Mouse (Mus musculus): ENCODE measurements around the gene Stard3.

Gene Stard3

DNA sequence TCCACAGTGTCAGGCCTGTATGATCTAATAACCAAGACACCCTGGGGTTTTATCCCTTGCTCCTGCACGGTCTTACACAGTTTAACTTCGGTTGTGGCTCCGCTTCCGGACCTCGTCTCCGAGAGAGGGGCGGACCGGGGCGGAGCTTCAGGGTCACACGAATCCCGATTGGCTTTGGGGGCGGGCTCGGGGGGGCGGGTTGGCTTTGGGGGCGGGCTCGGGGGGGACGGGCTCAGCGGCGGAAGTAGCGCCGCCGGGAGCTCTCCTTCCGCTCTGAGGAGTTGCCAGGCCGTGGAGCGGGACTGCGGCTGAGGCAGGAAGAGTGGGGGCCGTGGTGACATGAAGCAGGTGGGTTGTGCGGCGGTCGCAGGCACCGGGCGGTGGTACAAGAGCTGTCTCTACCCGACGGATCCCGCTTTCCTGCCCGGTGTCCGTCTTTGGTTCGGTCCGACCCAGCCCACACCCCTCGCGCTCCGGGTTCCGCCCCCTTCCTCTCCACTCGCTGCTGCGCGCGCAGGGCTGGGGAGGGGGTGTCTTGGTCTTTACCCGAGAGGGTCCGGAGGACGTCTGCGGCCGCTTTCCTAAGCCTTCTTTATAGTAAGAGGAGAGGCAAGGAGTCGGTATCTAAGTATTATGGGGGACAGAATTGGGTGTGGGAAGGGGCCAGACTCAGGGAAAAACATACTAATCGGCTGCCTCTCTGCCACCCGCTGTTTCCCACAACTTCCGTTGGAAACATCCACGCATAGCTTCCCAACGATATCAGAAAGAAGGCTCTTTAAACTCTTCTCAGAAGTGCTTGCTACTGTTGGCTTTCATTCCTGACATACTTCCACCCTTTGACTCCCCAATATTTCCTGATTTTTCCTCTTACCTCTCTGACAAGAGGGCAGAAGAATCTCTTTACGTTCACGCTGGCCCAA, at the start of gene Stard3:
TSS of gene Stard3 (plus strand) at position 208 of the 923 bp plus-strand sequence.
- peak; percentile 83 for DNase-seq (ENCODE audit: low spot score)

DNA sequence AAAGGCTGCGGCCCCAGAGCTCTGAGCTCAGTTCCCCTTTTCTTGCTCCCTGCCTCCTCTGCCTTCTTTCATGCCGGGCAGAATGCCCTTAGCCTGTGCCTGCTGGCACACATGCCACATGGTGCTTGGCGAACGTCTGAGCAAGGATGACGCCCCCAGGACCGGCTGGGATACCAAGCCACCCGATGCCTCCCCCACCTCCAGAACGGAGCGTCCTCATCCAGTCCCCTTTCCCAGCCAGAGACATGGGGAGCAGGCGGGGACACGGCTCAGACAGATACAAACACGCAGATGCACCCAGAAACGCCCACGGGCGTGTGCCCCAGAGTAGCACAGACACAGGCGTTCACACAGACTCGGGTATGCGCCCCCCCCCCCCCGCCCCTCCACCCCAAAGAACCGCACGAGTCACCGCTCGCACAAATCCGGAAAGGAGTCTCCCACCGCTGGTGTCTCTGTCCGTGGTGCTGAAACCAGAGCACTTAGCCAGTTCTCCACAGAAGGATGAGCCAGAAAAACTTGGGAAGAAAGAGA, 44.3 kb upstream of the Stard3 start:
- peak; percentile 74 for DNase-seq (ENCODE audit: low spot score)

- DNase-seq (ENCODE audit: low spot score) = no peak
These were observed 40.7 kb upstream of the Stard3 start for GRCm38 (mm10) chr11:98317479-98317878.

DNA sequence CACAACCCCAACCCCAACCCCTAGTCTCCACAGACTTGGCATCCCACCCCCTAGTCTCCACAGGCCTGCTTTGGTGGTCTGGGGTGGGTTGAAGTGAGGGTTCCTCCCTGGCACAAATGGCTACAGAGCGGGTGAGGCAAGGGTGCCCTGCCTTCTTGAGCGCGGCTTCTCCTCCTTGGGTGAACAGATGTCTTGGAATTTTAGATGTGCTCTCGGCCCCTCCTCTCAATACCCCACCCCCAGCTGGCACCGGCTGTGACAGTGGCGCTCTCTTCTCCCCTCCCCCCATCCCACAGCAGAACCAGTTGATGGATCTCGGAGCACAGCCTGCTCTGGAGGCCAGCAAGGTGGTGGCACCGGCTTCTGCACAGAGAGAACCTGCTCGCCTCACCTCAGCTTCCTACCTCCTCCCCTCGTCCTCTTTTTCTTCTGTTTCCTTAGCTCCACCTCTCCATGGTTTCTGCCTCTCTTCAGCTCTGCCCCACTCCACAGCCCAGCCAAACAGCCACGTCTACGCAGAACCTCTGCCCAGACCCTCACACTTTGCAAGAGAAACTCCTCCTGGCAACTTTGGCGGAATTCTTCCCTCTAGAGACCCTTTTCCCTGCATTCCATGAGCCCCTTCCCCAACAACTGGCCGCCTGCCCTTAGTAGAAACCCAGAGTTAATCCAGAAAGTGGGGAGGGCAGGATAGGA, 39.6 kb upstream of the Stard3 start:
- no peak for DNase-seq (ENCODE audit: low spot score)

DNA sequence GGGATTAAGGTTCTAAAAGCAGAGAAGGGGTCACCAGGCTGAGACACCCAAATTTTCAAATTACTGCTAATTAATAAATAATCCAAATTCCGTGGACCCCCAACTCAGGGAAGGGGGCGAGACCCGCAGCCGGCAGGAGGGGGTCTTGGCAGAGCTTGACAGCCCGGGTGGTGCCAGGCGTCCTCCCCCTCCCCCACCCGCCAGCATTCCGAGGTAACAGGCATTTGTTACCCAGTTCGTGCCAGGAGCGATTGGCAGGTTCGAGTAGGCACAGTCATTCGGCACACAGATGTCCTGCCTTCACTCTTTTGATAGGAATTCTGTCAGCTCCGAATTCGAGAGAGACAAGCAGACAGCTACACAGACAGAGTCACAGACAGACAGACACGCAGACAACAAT, 39.0 kb upstream of the Stard3 start:
- DNase-seq (ENCODE audit: low spot score) = no peak

DNA sequence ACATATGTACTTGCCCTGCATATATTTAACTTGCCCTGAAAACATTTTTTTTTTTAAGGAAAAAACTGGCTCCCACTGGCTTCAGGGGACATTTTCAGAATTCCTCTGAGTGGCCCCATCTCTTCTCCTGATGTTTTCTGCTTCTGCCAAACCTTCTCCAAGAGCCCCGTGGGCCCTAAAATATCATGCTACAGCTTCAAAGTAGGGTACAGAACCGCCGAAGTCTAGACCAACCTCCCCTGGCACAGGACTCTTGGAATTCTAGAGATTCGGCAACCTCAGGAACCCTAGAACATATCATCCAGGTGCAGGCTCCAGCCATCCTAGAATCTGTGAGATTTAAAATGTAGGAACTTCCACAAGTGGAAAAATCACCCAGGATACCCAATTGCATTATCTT, 38.6 kb upstream of the Stard3 start:
- no peak for DNase-seq (ENCODE audit: low spot score)

DNA sequence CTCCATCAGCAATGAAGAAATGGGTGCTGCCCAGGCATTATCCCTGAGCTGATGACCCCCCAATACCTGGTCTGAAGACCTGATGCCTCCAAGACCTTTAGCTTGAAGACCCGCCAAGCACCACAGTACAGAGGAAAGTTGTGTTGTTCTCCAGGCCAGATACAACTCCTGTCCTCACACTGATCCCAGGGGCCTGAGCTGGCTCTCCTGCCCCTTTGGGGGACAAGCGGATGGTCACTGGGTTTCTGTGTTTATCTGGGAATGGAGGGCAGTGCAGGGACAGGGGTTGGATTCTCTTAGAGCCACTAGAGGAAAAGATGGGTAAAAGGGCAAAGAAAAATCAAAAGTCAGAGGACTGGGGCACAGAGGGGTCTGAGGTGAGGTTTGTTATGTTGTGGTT, 38.2 kb upstream of the Stard3 start:
- DNase-seq (ENCODE audit: low spot score) = no peak

DNA sequence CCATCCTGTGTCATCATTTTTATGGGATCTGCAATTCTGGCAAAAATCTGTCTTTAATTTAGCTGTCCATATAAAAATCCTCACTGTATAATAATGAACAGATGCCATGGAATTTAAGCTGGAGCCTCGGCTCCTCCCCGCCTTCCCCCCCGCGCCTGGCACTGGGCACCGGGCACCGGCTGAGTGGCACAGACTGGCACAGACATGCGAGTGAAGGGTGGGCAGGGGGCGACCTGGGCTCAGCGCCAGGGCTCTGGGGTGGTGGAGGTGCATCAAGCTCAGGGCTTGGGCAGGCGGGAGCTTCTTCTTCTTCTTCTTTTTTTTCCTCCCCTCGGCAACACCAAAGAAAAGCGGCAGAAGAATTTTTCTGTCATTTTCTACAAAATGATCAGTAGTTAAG, 37.8 kb upstream of the Stard3 start:
- DNase-seq (ENCODE audit: low spot score) = no peak

DNA sequence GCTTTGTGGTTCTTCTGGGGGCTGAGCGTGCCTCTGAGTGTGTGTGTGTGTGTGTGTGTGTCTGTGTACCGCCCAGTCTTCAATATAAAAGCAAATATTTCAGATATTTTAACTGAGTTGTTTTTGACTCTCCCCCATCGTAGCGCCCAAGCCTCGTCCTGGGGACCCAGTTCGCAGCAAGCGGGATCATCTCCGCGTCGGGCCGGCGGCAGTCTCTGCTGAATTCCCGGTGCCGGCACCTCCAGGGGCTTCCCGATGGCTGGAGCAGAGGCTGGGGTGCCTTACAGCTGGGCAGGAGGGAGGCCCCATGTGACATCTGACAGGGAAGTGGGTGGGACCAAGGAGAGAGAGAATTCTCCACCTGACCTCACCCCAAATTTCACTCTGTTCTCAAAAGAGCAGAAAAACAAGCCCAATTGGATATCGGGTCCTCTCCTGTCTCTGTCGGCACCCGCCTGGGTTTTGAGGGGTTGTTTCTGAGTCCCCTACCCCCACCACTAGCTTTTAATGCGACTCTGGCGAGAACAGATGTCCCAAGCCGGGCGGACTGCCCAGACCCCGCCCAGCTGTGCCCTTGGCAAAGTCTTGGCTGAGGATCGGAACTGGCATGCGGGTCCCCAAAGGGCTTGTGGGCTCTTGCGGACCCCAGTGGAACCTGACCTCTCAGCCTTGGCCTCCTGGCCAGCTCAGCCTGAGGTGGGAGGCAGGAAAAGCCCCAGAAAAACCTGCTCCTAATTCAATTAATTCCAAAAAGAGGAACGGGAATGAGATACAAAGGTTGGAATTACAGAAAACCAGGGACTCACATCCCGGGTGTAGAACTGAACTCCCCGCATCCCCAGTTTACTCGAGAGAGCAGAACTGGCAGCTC, 37.1 kb upstream of the Stard3 start:
- DNase-seq (ENCODE audit: low spot score) = no peak

DNA sequence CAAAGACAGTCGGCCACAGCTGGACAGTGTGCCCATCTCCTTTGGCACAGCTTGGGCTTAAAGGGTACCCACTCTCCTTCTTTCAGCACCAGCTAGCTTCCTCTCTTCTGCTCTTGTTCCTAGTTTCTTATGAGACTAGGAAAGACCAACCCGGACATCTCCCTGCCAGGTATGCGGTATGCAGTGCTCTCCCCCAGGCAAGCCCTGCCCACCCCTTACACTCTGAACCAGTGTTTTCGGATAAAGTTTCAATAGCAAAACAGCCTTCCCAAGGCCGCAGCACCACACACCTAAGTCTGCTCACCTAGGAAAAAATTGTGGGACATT, 36.5 kb upstream of the Stard3 start:
- DNase-seq (ENCODE audit: low spot score) = no peak

DNA sequence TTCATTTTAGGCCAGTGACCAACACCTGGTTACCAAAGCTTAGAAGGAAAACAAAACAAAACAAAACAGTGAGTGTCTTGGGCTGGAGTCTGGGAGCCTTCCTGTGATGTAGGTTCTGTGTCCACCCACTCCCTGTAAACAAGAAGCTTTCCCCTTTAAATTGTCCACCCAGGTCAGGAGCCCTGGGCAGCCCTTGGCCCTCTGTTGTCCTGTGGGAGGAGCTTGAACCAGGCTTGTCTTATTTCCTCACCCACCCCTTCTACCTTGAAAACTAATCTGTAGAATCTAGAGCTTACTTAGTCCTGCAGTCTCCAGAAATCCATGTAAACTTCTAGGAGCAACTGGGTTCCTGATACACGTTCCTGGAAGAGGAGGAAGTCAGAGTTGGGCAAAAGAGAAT, 36.0 kb upstream of the Stard3 start:
- DNase-seq (ENCODE audit: low spot score) = no peak

GRCm38 (mm10) chr11:98323136-98323866, 34.9 kb upstream of the Stard3 start:
- no peak for DNase-seq (ENCODE audit: low spot score)

DNA sequence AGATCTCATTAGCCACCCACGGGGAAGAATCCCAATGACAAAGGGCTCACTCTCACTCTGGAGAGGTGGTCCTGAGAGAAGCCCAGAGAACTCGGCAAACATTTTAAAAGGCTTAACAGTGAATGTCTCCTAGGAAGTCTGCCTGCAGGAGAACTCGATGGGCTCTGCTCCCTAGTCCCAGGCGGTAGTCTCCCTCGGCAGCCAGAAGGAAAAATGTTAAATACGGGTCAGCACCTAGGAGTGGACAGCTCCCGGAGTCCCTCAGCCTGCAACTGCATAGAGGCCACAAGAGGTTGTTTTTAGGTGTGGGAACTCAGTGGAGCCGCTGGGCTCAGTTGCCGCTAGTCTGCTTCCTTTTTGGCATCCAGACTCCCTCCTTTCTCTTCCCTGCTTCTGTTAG, 34.2 kb upstream of the Stard3 start:
- DNase-seq (ENCODE audit: low spot score) = peak; percentile 22

DNA sequence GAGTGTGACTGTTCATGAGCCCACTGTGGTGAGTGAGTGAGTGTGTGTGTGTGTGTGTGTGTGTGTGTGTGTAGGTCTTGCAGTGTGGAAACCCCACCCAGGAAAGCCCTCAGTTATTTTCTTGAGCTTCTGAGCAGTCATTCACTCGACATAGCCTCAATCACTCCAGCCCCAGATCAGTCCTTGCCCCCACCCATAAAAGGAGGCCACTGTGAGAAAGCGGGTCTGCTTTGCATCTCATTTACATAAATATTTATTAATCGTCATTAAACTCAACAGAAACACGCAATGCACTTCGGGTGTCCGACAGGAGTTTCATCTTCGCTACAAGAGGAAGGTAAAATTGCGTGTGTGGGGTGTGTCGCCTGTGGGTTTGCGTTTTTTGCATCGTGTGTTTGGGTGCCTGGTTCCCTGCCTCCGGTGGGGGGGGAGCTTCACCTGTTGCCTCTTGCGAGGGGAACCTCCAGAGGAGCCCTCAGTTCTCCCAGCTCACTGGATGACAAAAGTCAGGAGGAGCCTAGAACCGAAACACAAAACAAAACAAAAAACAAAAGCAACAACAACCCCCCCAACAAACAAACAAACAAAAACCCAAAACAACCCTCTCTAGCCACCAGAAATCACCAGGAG, 32.9 kb upstream of the Stard3 start:
- no peak for DNase-seq (ENCODE audit: low spot score)

- DNase-seq (ENCODE audit: low spot score) = no peak
These were observed 32.3 kb upstream of the Stard3 start for GRCm38 (mm10) chr11:98325821-98326218.

- DNase-seq (ENCODE audit: low spot score) = no peak
These were observed 31.4 kb upstream of the Stard3 start for GRCm38 (mm10) chr11:98326741-98327135.

DNA sequence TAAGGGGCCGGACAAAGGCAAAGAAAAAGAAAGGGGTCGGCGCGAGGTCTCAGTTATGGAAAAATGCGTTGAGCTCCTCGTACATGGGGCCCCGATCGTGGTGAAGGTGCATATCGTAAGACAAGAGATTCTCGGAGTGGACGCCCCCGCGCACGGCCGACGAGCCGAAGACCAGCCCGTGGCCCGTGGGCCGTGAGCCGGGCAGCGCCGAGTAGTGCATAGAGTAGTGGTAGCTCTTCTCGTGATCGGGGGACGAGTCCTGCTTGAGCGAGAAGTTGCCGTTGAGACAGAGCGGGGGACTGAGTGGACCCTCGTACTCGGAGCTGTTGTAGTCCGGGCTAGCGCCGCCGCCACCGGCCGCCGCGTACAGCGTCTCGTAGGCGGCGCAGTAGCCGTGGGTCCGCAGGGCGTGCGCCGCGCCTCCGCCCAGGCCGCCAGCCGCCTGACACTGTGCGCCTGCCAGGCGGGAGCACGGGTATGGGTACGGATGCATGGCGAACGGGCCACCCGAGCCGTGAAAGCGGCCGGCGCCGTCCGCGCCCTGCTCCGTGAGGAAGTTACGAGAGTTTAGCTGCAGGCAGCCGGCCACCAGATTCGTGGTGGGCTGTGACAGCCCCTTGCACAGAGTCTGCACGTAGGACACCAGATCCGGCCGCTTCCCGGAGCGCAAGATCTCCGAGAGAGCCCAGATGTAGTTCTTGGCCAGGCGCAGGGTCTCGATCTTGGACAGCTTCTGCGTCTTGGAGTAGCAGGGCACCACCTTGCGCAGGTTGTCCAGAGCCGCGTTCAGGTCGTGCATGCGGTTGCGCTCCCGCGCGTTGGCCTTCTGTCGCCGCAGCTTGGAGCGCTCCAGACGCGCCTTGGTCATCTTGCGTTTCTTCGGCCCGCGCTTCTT, 30.8 kb upstream of the Stard3 start:
- DNase-seq (ENCODE audit: low spot score) = no peak

- no peak for DNase-seq (ENCODE audit: low spot score)
These were observed 30.2 kb upstream of the Stard3 start for GRCm38 (mm10) chr11:98328031-98328370.

GRCm38 (mm10) chr11:98328371-98329069, 29.6 kb upstream of the Stard3 start:
- no peak for DNase-seq (ENCODE audit: low spot score)

Measured in urinary bladder, postnatal 25 days (tissue).